Mouse (Mus musculus) hindbrain, embryonic 11.5 days (tissue): Measurements from ENCODE around the gene Rbm43. TPM values are rescaled to one million over a fixed set of nuclear protein-coding genes. Genes with fewer than 3 reads are reported as not detected.

Source experiments
- ATAC-seq: fragments of 200-750 bp; cut with Nextera tagmentation; 2 replicates; pipeline ENCODE4 v1.8.0; 2017; ENCODE audit warnings: mild to moderate bottlenecking, moderate TSS enrichment, moderate library complexity; ENCODE audit not compliant: low FRiP score
- DNase-seq: peaks from one replicate; pipeline ENCODE4 v3.0.0-alpha.2; 2015; ENCODE audit warnings: low spot score
- H3K27ac ChIP-seq: fragments of 300-500 bp; sonication (generic); 2 replicates; pipeline ENCODE4 v1.5.1; 2014; ENCODE audit warnings: mild to moderate bottlenecking, low read depth, low read length
- H3K27me3 ChIP-seq: fragments of 300-500 bp; sonication (generic); 2 replicates; pipeline ENCODE4 v1.6.1; 2014; ENCODE audit warnings: mild to moderate bottlenecking, low read length, moderate library complexity, mixed read lengths; ENCODE audit not compliant: control insufficient read depth, insufficient read depth
- H3K36me3 ChIP-seq: fragments of 300-500 bp; sonication (generic); 2 replicates; pipeline ENCODE4 v1.6.1; 2014; ENCODE audit warnings: mild to moderate bottlenecking, low read length, moderate library complexity, mixed read lengths; ENCODE audit not compliant: control insufficient read depth, insufficient read depth
- H3K4me1 ChIP-seq: fragments of 300-500 bp; sonication (generic); replicated peaks from 2 replicates; pipeline ENCODE4 v1.6.1; 2014; ENCODE audit warnings: low read length, mixed read lengths; ENCODE audit not compliant: control insufficient read depth, insufficient read depth
- H3K4me2 ChIP-seq: fragments of 300-500 bp; sonication (generic); replicated peaks from 2 replicates; pipeline ENCODE4 v1.6.1; 2014; ENCODE audit warnings: mild to moderate bottlenecking, low read depth, low read length
- H3K4me3 ChIP-seq: fragments of 300-500 bp; sonication (generic); 2 replicates; pipeline ENCODE4 v1.5.1; 2014; ENCODE audit warnings: low read depth, low read length
- H3K9ac ChIP-seq: fragments of 300-500 bp; sonication (generic); 2 replicates; pipeline ENCODE4 v1.6.1; 2014; ENCODE audit warnings: low read depth, low read length
- H3K9me3 ChIP-seq: fragments of 300-500 bp; sonication (generic); 2 replicates; pipeline ENCODE4 v1.6.1; 2016; ENCODE audit warnings: low read length; ENCODE audit not compliant: control insufficient read depth
- WGBS: fragments of 180-500 bp; shearing (Covaris S2); extraction: QIAGEN DNeasy Blood & Tissue Kit; methylation state at CpG from one replicate; pipeline ENCODE4 v1.1.7; 2014; 5-methylcytosine and 5-hydroxymethylcytosine counted together
- polyA plus RNA-seq: library from polyadenylated mRNA; unstranded; fragments of >200 nt; fragmentation: Nextera tagmentation; extraction: Ambion mirVana; gene quantifications from 2 replicates; pipeline ENCODE4 v1.2.1, GENCODE M21; 2014

Rbm43 gene
- polyA plus RNA-seq, 1 experiment from 2014 or later, result 6.9 TPM

GRCm38 (mm10) chr2:51953648-51954204 lies 18.8 kb upstream of the Rbm43 start:
- Histone ChIP-seq H3K27ac (no peak overlapping the region), H3K27me3 (no peaks in the 10 kb centered on the region), H3K4me2 (no peak overlapping the region), H3K4me3 (no peak overlapping the region), H3K4me1 (no peaks in the 10 kb centered on the region), H3K9ac (no peak overlapping the region), H3K9me3 (no peaks in the 10 kb centered on the region), H3K36me3 (no peaks in the 10 kb centered on the region)
- WGBS, result 90% methylated on average over 7 of the region's 7 CpGs
- no peak for DNase-seq
- ATAC-seq, result no peak

DNA sequence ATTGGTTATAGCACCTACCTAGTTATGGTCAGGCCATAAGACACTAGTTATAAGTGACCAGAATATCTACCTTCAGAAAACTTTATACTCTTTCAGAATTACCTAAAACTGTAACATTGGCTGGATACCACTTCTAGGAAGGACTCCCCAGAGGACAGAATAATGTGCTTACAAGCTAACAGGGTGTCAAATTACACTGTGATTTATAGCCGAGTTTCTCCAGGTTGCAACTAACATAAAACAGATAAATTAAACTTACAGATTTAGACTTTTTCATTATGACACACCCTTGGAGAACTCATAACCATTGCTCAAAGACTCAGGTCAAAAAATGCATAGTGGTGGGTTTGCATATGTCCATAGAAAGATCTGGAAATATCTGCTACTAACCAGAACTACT lies 15.9 kb upstream of the Rbm43 start:
- H3K9me3 ChIP-seq, result no peaks in the 10 kb centered on the region
- no peak for DNase-seq
- no peak overlapping the region for H3K4me2 ChIP-seq
- H3K27ac ChIP-seq, result no peak overlapping the region
- ATAC-seq, result no peak
- H3K36me3 ChIP-seq, result no peaks in the 10 kb centered on the region
- no peak overlapping the region for H3K4me3 ChIP-seq
- WGBS, result 33% methylated on average over 1 of the region's 1 CpGs
- no peaks in the 10 kb centered on the region for H3K4me1 ChIP-seq
- H3K9ac ChIP-seq, result no peak overlapping the region
- no peaks in the 10 kb centered on the region for H3K27me3 ChIP-seq

DNA sequence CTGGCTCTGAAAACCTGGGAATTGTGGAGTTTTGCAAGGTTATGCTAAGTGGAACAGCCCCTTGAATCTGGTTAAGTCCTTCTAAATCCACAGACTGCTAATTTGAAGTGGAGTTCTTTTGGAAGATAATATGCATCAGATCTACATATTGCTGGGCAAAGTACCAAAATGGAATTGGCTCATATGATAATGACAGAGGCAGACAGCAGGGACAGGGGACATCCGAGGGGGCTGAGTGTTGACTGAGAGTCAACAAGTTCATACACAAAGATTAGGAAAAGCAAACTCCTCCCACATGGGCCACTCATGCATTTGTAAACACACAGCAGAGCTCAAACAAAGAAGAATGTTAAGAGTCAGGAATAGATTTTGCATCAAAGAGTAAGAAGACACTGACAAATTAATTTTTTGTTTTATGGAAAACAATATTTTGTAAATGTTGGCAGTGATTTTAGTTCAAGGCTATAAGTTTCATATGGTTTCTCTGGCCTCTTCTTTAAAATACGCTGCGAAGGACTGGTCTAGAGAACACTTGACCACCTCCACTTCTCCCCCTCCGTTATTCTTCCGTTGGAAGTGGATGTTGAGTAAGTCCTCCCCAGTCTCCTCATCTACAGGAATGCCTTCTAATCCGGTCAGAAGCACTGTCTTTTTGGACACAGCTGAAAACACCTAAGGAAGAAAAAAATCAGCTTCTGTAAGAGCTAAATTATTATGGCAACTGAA lies 13.3 kb upstream of the Rbm43 start:
- Histone ChIP-seq H3K4me1 (no peaks in the 10 kb centered on the region), H3K9me3 (no peaks in the 10 kb centered on the region), H3K36me3 (no peaks in the 10 kb centered on the region), H3K4me3 (no peak overlapping the region), H3K4me2 (no peak overlapping the region), H3K27ac (no peak overlapping the region), H3K9ac (no peak overlapping the region), H3K27me3 (no peaks in the 10 kb centered on the region)
- ATAC-seq (no peak), DNase-seq (no peak)
- WGBS, result 88% methylated on average over 6 of the region's 6 CpGs

- Histone ChIP-seq H3K36me3 (no peaks in the 10 kb centered on the region), H3K27me3 (no peaks in the 10 kb centered on the region), H3K4me1 (no peaks in the 10 kb centered on the region), H3K4me2 (no peak overlapping the region), H3K9ac (no peak overlapping the region), H3K4me3 (no peak overlapping the region), H3K27ac (no peak overlapping the region), H3K9me3 (no peaks in the 10 kb centered on the region)
- WGBS, result 72% methylated on average over 2 of the region's 2 CpGs
- ATAC-seq, result no peak
- DNase-seq, result peak; percentile 10
These were observed 10.8 kb upstream of the Rbm43 start for GRCm38 (mm10) chr2:51945812-51946211.

DNA sequence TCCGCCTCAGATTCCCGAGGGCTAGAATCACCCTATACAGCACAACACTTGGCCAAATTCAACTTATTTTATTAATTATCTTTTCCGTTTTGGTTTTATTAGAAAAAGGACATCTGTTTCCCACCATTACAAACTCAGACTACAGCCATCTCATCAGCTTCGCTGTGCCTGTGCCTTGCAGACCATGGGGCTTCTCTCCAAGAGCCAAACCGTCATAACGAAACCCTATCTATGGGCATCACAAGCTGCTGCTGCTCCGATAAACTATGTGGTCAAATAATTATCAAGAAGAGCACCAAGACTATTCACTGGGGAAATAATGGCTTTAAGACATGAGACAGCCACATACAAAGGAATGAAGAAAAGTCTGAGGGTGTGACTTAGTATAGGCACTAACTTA lies 6.9 kb upstream of the Rbm43 start:
- H3K4me3 ChIP-seq, result no peak overlapping the region
- ATAC-seq, result no peak
- DNase-seq, result no peak
- 93% methylated on average over 7 of the region's 7 CpGs for WGBS
- H3K4me1 ChIP-seq, result no peaks in the 10 kb centered on the region
- H3K4me2 ChIP-seq, result no peak overlapping the region
- no peaks in the 10 kb centered on the region for H3K36me3 ChIP-seq
- H3K27ac ChIP-seq, result no peak overlapping the region
- no peaks in the 10 kb centered on the region for H3K27me3 ChIP-seq
- H3K9me3 ChIP-seq, result no peaks in the 10 kb centered on the region
- no peak overlapping the region for H3K9ac ChIP-seq

DNA sequence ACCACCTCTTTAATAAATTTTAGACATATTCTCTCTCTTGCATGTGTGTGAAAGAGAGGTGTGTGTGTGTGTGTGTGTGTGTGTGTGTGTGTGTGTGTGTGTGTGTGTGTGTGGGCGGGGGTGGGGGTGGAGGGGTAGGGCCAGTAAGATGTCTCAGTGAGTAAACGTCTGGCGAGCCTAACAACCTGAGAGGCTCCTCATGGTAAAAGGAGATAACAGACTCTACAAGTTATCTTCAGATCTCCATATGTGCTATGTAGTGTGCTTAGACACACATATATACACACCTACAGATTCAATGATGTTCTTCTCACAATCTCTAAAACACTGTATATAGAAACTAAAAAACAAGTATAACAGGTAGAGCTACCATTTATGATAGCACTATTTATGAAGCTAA lies 3.8 kb upstream of the Rbm43 start:
- WGBS, result 76% methylated on average over 3 of the region's 3 CpGs
- Histone ChIP-seq H3K4me3 (no peak overlapping the region), H3K36me3 (no peaks in the 10 kb centered on the region), H3K27ac (no peak overlapping the region), H3K9me3 (no peaks in the 10 kb centered on the region), H3K4me1 (no peaks in the 10 kb centered on the region), H3K9ac (no peak overlapping the region), H3K27me3 (no peaks in the 10 kb centered on the region), H3K4me2 (no peak overlapping the region)
- ATAC-seq, result no peak
- DNase-seq, result no peak

- no peaks in the 10 kb centered on the region for H3K36me3 ChIP-seq
- no peaks in the 10 kb centered on the region for H3K4me1 ChIP-seq
- no peak for DNase-seq
- no peaks in the 10 kb centered on the region for H3K9me3 ChIP-seq
- WGBS, result 68% methylated on average over 6 of the region's 6 CpGs
- no peak overlapping the region for H3K4me3 ChIP-seq
- no peak overlapping the region for H3K9ac ChIP-seq
- H3K4me2 ChIP-seq, result no peak overlapping the region
- no peak for ATAC-seq
- no peak overlapping the region for H3K27ac ChIP-seq
- H3K27me3 ChIP-seq, result no peaks in the 10 kb centered on the region
These were observed 2.0 kb upstream of the Rbm43 start for GRCm38 (mm10) chr2:51937004-51937403.

DNA sequence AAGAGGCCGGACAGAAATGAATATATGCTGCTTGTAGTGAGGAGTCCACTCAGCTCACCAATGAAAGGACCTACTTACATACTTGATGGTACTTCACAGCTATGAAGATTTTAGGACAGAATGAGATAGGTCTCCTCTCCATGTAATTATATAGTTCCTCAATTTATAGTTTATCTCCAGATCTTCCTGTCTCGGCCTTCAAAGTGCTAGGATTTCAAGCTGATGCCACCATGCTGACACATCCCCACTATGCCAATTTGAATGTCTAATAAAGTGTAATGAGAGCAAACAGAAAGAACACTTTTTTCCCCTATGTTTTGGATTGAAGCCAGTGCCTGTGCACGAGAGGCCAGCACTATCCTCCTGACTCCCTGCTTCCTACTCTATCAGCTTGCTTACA lies 1.6 kb upstream of the Rbm43 start:
- no peaks in the 10 kb centered on the region for H3K9me3 ChIP-seq
- H3K27ac ChIP-seq, result no peak overlapping the region
- no peaks in the 10 kb centered on the region for H3K36me3 ChIP-seq
- H3K4me3 ChIP-seq, result no peak overlapping the region
- ATAC-seq (no peak), DNase-seq (no peak)
- no peaks in the 10 kb centered on the region for H3K27me3 ChIP-seq
- 90% methylated on average over 3 of the region's 3 CpGs for WGBS
- H3K9ac ChIP-seq, result no peak overlapping the region
- H3K4me2 ChIP-seq, result no peak overlapping the region
- no peaks in the 10 kb centered on the region for H3K4me1 ChIP-seq

DNA sequence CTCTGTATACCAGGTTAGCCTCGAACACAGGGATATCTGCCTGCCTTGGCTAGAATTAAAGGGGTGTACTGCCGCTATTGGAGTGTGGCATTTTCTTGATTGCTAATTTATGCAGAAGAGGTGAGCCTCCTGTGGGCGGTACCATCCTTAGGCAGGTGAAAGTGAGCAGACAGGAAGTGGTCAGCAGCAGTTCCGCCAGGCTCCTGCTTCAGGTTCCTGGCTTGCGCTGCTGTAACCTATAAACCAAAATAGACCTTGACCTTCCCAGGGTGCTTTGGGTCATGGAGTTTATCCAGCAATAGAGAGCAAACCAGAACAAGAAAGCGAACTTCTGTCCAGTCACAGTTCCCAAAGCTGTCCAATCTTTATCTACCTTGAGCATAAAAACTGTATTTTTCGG lies 958 bp upstream of the Rbm43 start:
- Histone ChIP-seq H3K27ac (no peak overlapping the region), H3K9me3 (no peaks in the 10 kb centered on the region), H3K4me1 (no peaks in the 10 kb centered on the region), H3K4me2 (no peak overlapping the region), H3K27me3 (no peaks in the 10 kb centered on the region), H3K9ac (no peak overlapping the region), H3K36me3 (no peaks in the 10 kb centered on the region), H3K4me3 (no peak overlapping the region)
- ATAC-seq (no peak), DNase-seq (no peak)
- 89% methylated on average over 7 of the region's 7 CpGs for WGBS
